Mouse (Mus musculus) right cerebral cortex, postnatal 14 days (tissue): ENCODE measurements around the gene Phldb2.

Experiments
- DNase-seq: peaks from one replicate; pipeline ENCODE4 v3.0.0; 2022

Gene Phldb2

DNA sequence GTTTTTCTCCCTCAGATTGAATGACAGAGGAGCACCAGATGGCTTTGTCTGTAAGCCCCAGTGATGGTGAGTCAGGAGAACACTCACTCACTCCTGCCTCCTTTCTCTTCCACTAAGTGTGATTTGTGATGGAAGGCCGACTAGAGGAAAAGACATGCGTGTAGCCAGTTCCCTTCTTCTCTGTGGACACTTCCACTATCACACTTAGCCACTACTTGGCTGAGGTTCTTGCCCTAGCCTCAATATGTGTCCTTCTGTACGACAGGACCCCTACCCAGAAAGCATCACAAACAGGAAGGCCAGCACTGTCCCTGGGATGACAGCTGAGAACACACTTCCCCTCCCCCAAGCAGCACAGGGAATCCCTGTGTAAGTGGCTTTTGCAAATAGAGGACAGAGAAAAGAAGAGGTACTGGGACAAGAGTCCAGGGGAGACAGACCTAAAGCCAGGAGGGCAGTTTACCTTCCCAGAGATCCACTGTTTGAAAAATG, 230.9 kb downstream of the Phldb2 start:
- no peak for DNase-seq

- DNase-seq, result no peak
These were observed 233.3 kb downstream of the Phldb2 start for GRCm38 (mm10) chr16:45720022-45720630.

DNA sequence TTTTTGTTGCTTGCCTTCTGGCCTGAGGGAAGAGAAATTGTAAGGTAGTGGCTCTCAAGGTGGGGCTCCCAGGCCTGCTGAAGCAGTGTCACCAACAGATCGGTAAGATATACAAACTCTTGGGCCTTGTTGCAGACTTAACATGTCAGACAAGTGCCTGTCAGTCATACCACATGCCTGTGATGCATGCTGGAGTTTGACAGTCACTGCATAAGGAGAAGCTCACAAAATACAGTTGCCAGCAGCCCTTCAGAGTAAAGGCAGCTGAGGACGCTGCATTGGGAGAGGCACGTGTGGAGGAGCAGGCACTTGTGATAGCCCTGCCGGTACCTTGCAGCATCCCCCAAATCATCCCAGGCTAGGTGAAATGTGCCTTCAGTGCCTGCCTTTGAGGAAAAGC, 235.1 kb downstream of the Phldb2 start:
- DNase-seq, result no peak

GRCm38 (mm10) chr16:45714489-45715150, 238.8 kb downstream of the Phldb2 start:
- DNase-seq, result no peak

- DNase-seq, result no peak
These were observed 239.5 kb downstream of the Phldb2 start for GRCm38 (mm10) chr16:45713878-45714277.

- no peak for DNase-seq
These were observed 240.1 kb downstream of the Phldb2 start for GRCm38 (mm10) chr16:45713261-45713660.

GRCm38 (mm10) chr16:45711263-45711662, 242.1 kb downstream of the Phldb2 start:
- no peak for DNase-seq

DNA sequence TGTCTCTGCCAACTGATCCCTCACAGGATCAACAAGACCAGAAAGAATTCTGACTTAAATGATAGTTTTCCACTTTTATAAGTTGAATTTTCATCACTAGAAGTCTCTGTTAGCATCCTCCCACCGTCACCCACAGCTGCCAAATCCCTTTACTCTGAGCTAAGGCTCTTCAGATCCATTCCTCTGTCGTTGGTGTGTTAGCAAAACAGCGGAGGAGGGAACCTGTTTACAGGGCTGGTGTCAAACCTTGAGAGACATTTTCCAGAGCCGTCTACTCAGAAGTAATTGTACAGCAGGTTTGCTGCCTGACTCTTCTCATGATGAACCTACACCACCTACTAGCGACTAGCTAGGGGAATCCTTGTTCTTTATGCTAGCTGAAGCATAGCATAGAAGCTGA, 254.1 kb downstream of the Phldb2 start:
- DNase-seq, result no peak

- DNase-seq, result no peak
These were observed 255.4 kb downstream of the Phldb2 start for GRCm38 (mm10) chr16:45697996-45698395.
